Mouse (Mus musculus) embryonic facial prominence, embryonic 13.5 days (tissue): ENCODE results near the gene Nploc4. TPM values are rescaled to one million over a fixed set of nuclear protein-coding genes. Genes with fewer than 3 reads are reported as not detected.
A peak's percentile ranks its signal among the peaks of the same experiment; 100 is the strongest.
"Not testable (repeated sequence)": the region's sequence is repeated elsewhere in the genome, so short reads cannot be mapped to it uniquely, and the experiment has no call there.

Experiments
- ATAC-seq: fragments of 200-750 bp; cut with Nextera tagmentation; 2 replicates; pipeline ENCODE4 v1.8.0; 2017; ENCODE audit warnings: low read depth; ENCODE audit not compliant: insufficient number of reproducible peaks, insufficient read depth, low FRiP score, low TSS enrichment
- H3K27ac ChIP-seq: fragments of 300-500 bp; sonication (generic); 2 replicates; pipeline ENCODE4 v1.5.1; 2015; ENCODE audit warnings: moderate library complexity, mild to moderate bottlenecking, inconsistent platforms
- H3K27me3 ChIP-seq: fragments of 300-500 bp; sonication (generic); 2 replicates; pipeline ENCODE4 v1.6.1; 2015; ENCODE audit warnings: mild to moderate bottlenecking, inconsistent platforms
- H3K36me3 ChIP-seq: fragments of 300-500 bp; sonication (generic); 2 replicates; pipeline ENCODE4 v1.6.1; 2015; ENCODE audit warnings: mild to moderate bottlenecking, inconsistent platforms
- H3K4me1 ChIP-seq: fragments of 300-500 bp; sonication (generic); 2 replicates; pipeline ENCODE4 v1.6.1; 2015; ENCODE audit warnings: inconsistent platforms
- H3K4me2 ChIP-seq: fragments of 300-500 bp; sonication (generic); 2 replicates; pipeline ENCODE4 v1.6.1; 2015; ENCODE audit warnings: moderate library complexity, mild to moderate bottlenecking, inconsistent platforms
- H3K4me3 ChIP-seq: fragments of 300-500 bp; sonication (generic); 2 replicates; pipeline ENCODE4 v1.5.1; 2015; ENCODE audit warnings: mild to moderate bottlenecking, inconsistent platforms
- H3K9ac ChIP-seq: fragments of 300-500 bp; sonication (generic); 2 replicates; pipeline ENCODE4 v1.6.1; 2015; ENCODE audit warnings: mild to moderate bottlenecking, inconsistent platforms
- H3K9me3 ChIP-seq: fragments of 300-500 bp; sonication (generic); 2 replicates; pipeline ENCODE4 v1.6.1; 2016; ENCODE audit warnings: inconsistent platforms
- WGBS: fragments of 180-500 bp; shearing (Covaris S2); methylation state at CpG from one replicate; pipeline ENCODE4 v1.1.7; 2015; ENCODE audit warnings: mixed read lengths; 5-methylcytosine and 5-hydroxymethylcytosine counted together
- polyA plus RNA-seq: library from polyadenylated mRNA; unstranded; fragments of >200 nt; fragmentation: Nextera tagmentation; extraction: Ambion mirVana; gene quantifications from 2 replicates; pipeline ENCODE4 v1.2.1, GENCODE M21; 2015

Gene Nploc4
- polyA plus RNA-seq, 1 experiment from 2014 or later = 37.4 TPM

DNA sequence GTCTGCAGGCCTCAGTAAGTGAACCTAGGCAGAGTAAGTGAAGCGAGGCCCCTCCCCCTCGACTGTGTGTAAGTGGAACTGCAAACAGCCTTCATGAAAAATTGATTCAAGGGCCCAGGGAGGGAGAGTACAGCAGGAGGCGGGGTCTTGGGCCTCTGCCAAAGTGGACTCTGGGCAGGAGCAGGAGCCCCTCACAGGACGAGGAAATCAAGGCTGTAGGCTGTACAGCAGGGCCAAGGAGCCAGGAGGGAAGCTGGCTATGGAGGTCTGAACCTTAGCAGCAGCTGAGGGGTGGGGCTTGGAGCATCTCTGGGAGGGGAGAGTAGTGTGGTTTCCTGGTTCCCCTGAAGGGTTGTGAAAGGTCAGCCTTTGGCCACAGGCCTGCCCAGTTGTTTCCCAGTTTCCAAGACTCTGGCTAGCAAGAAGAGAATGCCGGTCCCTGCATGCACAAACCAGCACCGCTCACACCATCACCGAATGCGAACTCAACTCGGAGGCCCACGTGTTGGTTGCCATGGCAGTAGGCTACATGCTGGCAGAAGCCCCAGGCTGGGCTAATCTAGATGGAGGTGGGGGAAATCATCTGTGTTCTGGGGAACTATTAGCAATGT is 79.6 kb downstream of the Nploc4 start:
- Histone ChIP-seq H3K9me3 (no peaks in the 10 kb centered on the region), H3K4me2 (peak overlapping the region; percentile 37), H3K27ac (peak overlapping the region; percentile 89), H3K9ac (peak overlapping the region; percentile 27; the same call in 1 of the 2 replicates), H3K27me3 (no peaks in the 10 kb centered on the region), H3K4me3 (0 out of 2 replicates have a peak overlapping the region, but pooled peaks have one; percentile 11), H3K36me3 (no peaks in the 10 kb centered on the region), H3K4me1 (peaks cover 56% of the 10 kb centered on the region)
- peak; percentile 67 for ATAC-seq
- 9% methylated on average over 10 of the region's 10 CpGs for WGBS

DNA sequence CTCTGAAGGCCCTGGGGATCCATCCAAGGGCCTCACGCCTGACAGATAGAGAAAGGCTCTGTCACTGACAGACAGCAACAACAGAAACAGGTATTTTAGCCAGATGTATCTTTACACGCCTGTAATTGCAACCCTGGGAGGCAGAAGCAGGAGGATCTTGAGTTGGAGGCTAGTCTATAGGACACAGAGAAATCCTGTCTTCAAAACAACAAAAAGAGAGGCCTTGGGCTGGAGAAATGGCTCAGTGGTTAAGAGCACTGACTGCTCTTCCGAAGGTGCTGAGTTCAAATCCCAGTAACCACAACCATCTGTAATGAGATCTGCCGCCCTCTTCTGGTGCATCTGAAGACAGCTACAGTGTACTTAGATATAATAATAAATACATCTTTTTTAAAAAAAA is 80.6 kb downstream of the Nploc4 start:
- Histone ChIP-seq H3K4me3 (no peak overlapping the region), H3K27ac (peak overlapping the region; percentile 89), H3K4me2 (no peak overlapping the region), H3K4me1 (peaks cover 62% of the 10 kb centered on the region), H3K9me3 (no peaks in the 10 kb centered on the region), H3K9ac (no peak overlapping the region), H3K36me3 (no peaks in the 10 kb centered on the region), H3K27me3 (no peaks in the 10 kb centered on the region)
- ATAC-seq = no peak
- 94% methylated on average over 4 of the region's 4 CpGs for WGBS

- Histone ChIP-seq H3K9me3 (no peaks in the 10 kb centered on the region), H3K36me3 (peaks cover 3% of the 10 kb centered on the region; the same call in 1 of the 2 replicates), H3K9ac (no peak overlapping the region), H3K27ac (peak overlapping the region; percentile 89; the same call in 1 of the 2 replicates), H3K4me1 (peaks cover 60% of the 10 kb centered on the region), H3K27me3 (no peaks in the 10 kb centered on the region), H3K4me3 (no peak overlapping the region), H3K4me2 (no peak overlapping the region)
- 80% methylated on average over 15 of the region's 15 CpGs for WGBS
- no peak for ATAC-seq
These were observed 81.1 kb downstream of the Nploc4 start for GRCm38 (mm10) chr11:120356319-120356840.

GRCm38 (mm10) chr11:120355277-120356039 is 82.0 kb downstream of the Nploc4 start:
- Histone ChIP-seq H3K4me3 (no peak overlapping the region), H3K27me3 (no peaks in the 10 kb centered on the region), H3K4me2 (no peak overlapping the region), H3K27ac (peak overlapping the region; percentile 48; the same call in 1 of the 2 replicates), H3K9me3 (no peaks in the 10 kb centered on the region), H3K9ac (no peak overlapping the region), H3K36me3 (peaks cover 5% of the 10 kb centered on the region; the same call in 1 of the 2 replicates), H3K4me1 (peaks cover 60% of the 10 kb centered on the region)
- ATAC-seq = no peak
- 58% methylated on average over 5 of the region's 5 CpGs for WGBS

DNA sequence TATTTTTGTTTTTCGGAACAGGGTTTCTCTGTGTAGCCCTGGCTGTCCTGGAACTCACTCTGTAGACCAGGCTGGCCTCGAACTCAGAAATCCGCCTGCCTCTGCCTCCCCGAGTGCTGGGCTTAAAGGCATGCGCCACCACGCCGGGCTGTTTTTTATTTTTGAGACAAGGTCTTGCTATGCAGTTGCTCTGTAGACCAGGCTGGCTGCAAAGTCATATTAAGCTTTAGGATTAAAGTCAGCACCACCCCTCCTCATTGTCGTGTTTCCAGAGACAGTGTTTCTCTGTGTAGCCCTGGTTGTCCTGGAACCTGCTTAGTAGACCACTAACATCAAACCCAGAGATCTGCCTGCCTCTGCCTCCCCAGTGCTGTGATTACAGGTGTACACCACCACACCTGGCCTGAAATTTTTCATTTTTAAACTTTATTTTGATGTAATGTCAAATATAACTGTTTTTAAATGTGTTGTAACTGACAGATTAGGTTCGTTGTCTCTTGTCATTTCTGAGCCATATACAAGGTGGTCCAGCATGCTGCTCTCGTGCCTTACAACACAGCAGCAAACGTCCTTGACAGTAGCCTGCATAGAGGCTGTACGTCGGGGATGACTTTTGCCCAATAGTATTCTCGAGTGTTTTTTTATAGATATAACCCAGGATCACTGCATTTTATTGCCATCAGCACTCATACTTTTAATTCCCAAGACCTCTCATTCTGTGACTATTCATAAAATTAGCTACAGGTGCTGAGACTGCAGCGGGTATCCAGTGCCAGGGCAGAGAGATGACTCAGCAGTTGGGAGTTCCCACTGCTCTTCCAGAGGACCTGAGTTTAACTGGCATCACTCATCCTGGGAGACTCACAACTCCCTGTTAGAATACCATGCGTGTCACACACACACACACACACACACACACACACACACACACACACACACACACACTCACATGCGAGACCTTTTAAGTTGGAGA is 82.9 kb downstream of the Nploc4 start:
- Histone ChIP-seq H3K4me2 (no peak overlapping the region), H3K4me1 (peaks cover 54% of the 10 kb centered on the region), H3K27ac (peak overlapping the region; percentile 48; the same call in 1 of the 2 replicates), H3K4me3 (no peak overlapping the region), H3K9ac (no peak overlapping the region), H3K27me3 (no peaks in the 10 kb centered on the region), H3K36me3 (peaks cover 5% of the 10 kb centered on the region; the same call in 1 of the 2 replicates), H3K9me3 (no peaks in the 10 kb centered on the region)
- no peak for ATAC-seq
- 84% methylated on average over 17 of the region's 17 CpGs for WGBS

DNA sequence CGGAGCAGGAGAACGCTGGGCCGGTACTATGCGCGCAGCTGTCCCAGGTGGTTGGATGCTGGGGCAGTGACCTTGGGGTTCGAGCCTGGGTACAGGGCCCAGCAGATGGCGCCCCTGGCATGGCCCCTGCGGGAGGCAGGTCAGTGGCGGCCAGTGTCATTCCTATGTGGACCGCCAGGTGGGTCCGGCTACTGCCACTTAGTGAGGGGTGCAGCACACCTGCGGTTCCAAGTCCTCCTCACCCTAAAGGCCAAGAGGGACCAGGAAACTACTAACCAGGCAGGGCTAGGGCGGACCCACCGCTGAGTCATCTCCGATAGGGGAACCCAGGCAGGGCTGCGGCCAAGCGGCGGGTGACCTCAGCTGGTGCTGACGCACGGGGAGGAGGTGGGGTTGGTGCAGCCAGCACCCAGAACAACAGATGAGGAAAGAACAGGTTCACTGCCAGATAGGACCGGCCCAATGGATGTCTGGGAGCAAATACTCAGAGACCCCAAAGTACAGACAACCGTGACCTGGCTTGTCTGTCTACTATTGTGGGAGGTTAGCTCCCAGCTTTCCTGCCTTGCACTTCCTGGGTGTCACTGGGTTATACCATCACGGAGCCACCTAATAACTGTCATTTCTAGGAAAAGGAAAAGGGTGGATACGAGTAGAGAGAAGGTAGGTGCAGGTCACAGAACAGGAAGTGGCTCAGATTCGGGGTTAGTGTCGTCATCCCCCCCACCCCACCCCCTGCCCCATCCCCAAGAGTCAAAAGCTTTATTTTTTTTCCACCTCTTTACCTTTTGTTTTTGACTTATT is 83.8 kb downstream of the Nploc4 start:
- Histone ChIP-seq H3K27ac (no peak overlapping the region), H3K4me1 (peaks cover 57% of the 10 kb centered on the region), H3K36me3 (peaks cover 5% of the 10 kb centered on the region; the same call in 1 of the 2 replicates), H3K4me2 (no peak overlapping the region; the same call in none of the 2 replicates), H3K4me3 (no peak overlapping the region), H3K27me3 (no peaks in the 10 kb centered on the region), H3K9ac (peak overlapping the region; percentile 47), H3K9me3 (no peaks in the 10 kb centered on the region)
- no peak for ATAC-seq
- 25% methylated on average over 26 of the region's 26 CpGs for WGBS

DNA sequence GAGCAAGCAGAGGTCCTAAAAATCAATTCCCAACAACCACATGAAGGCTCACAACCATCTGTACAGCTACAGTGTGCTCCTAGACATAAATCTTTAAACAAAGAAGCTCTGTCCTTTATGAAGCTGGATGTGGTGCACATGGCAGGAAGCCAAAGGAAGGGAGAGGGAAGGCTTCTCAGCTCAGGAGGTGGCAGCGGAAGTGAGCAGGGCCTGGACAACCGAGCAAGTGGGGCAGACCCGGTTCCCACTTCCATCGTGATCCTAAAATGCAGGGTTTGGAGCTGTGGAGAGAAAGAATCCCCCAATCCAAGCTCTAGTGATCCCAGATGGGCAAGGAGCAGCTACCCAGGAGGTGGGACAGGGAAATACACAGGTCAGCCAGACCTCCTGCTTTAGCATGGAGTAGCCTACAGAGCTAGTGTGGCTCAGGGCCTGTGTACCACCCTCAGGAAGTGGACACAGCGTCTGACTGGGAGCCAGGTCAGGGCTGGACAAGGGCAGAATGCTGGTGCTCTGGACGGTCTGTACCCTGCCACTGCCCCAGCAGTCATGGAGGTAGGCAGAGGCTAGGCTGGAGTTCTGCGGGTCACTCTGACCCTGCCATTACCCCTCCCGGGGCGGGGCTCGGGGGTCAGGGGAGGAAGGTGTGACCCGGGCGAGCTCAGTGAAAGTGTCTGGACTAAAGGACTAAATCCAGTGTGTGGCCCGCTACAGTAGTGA is 84.8 kb downstream of the Nploc4 start:
- no peak overlapping the region; the same call in 1 of the 2 replicates for H3K4me2 ChIP-seq
- no peak for ATAC-seq
- peak overlapping the region; percentile 47 for H3K9ac ChIP-seq
- H3K36me3 ChIP-seq = peaks cover 5% of the 10 kb centered on the region; the same call in 1 of the 2 replicates
- no peak overlapping the region for H3K4me3 ChIP-seq
- no peaks in the 10 kb centered on the region for H3K27me3 ChIP-seq
- peak overlapping the region; percentile 80 for H3K27ac ChIP-seq
- H3K9me3 ChIP-seq = no peaks in the 10 kb centered on the region
- WGBS = 66% methylated on average over 13 of the region's 13 CpGs
- peaks cover 48% of the 10 kb centered on the region for H3K4me1 ChIP-seq

- H3K4me2 ChIP-seq, H3K27me3 ChIP-seq, H3K36me3 ChIP-seq, ATAC-seq, H3K9me3 ChIP-seq, H3K4me3 ChIP-seq, H3K9ac ChIP-seq: not testable (repeated sequence)
- WGBS = 94% methylated on average over 5 of the region's 5 CpGs
- Histone ChIP-seq H3K4me1 (peaks cover 41% of the 10 kb centered on the region), H3K27ac (peak overlapping the region; percentile 99; the same call in 1 of the 2 replicates)
These were observed 85.5 kb downstream of the Nploc4 start for GRCm38 (mm10) chr11:120352093-120352350.

- no peaks in the 10 kb centered on the region for H3K9me3 ChIP-seq
- H3K9ac ChIP-seq = peak overlapping the region; percentile 100; the same call in 1 of the 2 replicates
- no peak overlapping the region for H3K4me2 ChIP-seq
- ATAC-seq = no peak
- no peaks in the 10 kb centered on the region for H3K27me3 ChIP-seq
- H3K36me3 ChIP-seq = peaks cover 11% of the 10 kb centered on the region
- peak overlapping the region; percentile 99 for H3K27ac ChIP-seq
- WGBS = 83% methylated on average over 10 of the region's 10 CpGs
- H3K4me3 ChIP-seq = 0 out of 2 replicates have a peak overlapping the region, but pooled peaks have one; percentile 100
- peaks cover 41% of the 10 kb centered on the region for H3K4me1 ChIP-seq
These were observed 86.0 kb downstream of the Nploc4 start for GRCm38 (mm10) chr11:120351250-120352092.
